Mouse (Mus musculus): ENCODE measurements at regions not wholly inside any gene's neighbourhood (a gene's known extent, or its start where the extent isn't known, plus 50 kb on each side); places are given as distances from the start of the nearest gene placed in this dataset.
A peak's percentile ranks its signal among the peaks of the same experiment; 100 is the strongest.

- DNase-seq (ENCODE audit: extremely low spot score in 1 of 2, low spot score in 2 of 2), result no peak
- intact Hi-C loops (cut with DNase I), result loop anchor here (10.0 kb wide), 1 partner anchor 90 kb away; no protein-coding TSS in a partner anchor
These were observed 57.4 kb upstream of the Clint1 start for GRCm38 (mm10) chr11:45794361-45794981.

- DNase-seq (ENCODE audit: extremely low spot score in 1 of 2, low spot score in 2 of 2), result no peak
- intact Hi-C loops (cut with DNase I), result loop anchor here (10.0 kb wide), 1 partner anchor 89 kb away; no protein-coding TSS in a partner anchor
These were observed 56.5 kb upstream of the Clint1 start for GRCm38 (mm10) chr11:45795322-45795721.

- intact Hi-C loops (cut with DNase I), result loop anchor here (10.0 kb wide), 1 partner anchor 89 kb away; no protein-coding TSS in a partner anchor
- peak; percentile 36 to 86 for DNase-seq (ENCODE audit: extremely low spot score in 1 of 2, low spot score in 2 of 2)
These were observed 56.1 kb upstream of the Clint1 start for GRCm38 (mm10) chr11:45795731-45796130.

- intact Hi-C loops (cut with DNase I), result loop anchor here (10.0 kb wide), 1 partner anchor 85 kb away; no protein-coding TSS in a partner anchor
These were observed 52.0 kb upstream of the Clint1 start for GRCm38 (mm10) chr11:45799732-45800386.

More at GRCm38 (mm10) chr11:45799732-45800386, 52.0 kb upstream of the Clint1 start:
- no peak for DNase-seq (ENCODE audit: extremely low spot score in 1 of 2, low spot score in 2 of 2)

All from left cerebral cortex, postnatal 10 days (tissue).